9 mouse cellular contexts compared by ENCODE assay signal in the genomic region with DNA sequence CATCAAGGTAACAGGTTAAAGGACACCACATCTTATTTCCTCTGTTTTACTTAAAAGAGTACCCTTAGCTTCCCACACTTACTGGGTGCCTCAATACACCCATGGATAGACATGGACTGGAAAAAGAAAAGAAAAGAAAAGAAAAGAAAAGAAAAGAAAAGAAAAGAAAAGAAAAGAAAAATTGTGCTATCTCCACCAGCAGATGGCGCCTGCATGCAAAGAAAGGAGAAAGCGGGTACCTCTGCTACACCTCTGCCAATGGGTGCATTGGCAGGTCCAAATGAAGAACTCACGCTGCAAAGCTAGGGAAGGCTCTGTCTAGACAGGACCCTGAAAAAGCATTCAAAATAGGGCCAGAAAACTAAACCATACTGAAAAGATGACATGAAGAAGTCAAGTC. TPM values are rescaled to one million over a fixed set of nuclear protein-coding genes. Genes with fewer than 3 reads are reported as not detected.
A peak's percentile ranks its signal among the peaks of the same experiment; 100 is the strongest.
DNase-seq lines count a peak whose midpoint lies in the region; ATAC-seq lines count a peak whose summit lies in the region.
"Had no signal": no experiment of that assay in that cellular context is flagged by ENCODE, and none has a peak within 500 bp of the region (broad histone marks: within the 10 kb centered on the region; RNA-seq: fewer than 3 reads in every experiment).

No protein-coding gene starts in this region.

- 16% methylated on average over 3 of the region's 3 CpGs for WGBS in midbrain, embryonic 10.5 days
- 9% methylated on average over 3 of the region's 3 CpGs for WGBS in midbrain, embryonic 13.5 days

- H3K9ac ChIP-seq in midbrain, embryonic 13.5 days (replicated peaks) = no peak overlapping the region

- H3K27ac ChIP-seq in midbrain, embryonic 10.5 days (replicated peaks) = no peak overlapping the region
- no peak overlapping the region for H3K27ac ChIP-seq in midbrain, embryonic 13.5 days

- peak; percentile 33 to 34 for DNase-seq in frontal cortex, postnatal 36 days (ENCODE audit: low spot score in 2 of 2)
- no peak for DNase-seq in frontal cortex, postnatal 14 days (ENCODE audit: low spot score in 2 of 2)
- peak; percentile 28 for DNase-seq in midbrain, embryonic 10.5 days (ENCODE audit: low spot score)
- DNase-seq in adrenal gland, postnatal 36 days = peak; percentile 40 to 49
- DNase-seq in induced T-regulatory cell, adult 2 months (ENCODE audit: low read depth) = peak; percentile 65
- peak; percentile 68 for DNase-seq in retina, embryonic 14.5 days (ENCODE audit: low spot score)
- DNase-seq in ovary, postnatal 36 days (ENCODE audit: low spot score) = no peak

- H3K36me3 ChIP-seq in midbrain, embryonic 10.5 days = no peaks in the 10 kb centered on the region
- no peaks in the 10 kb centered on the region for H3K36me3 ChIP-seq in midbrain, embryonic 13.5 days

- peaks cover 19% of the 10 kb centered on the region for H3K4me1 ChIP-seq in midbrain, embryonic 10.5 days
- H3K4me1 ChIP-seq in midbrain, embryonic 13.5 days (replicated peaks) = peaks cover 6% of the 10 kb centered on the region; the same call in 1 of the 2 replicates

- no peak overlapping the region for H3K4me3 ChIP-seq in midbrain, embryonic 10.5 days
- H3K4me3 ChIP-seq in midbrain, embryonic 13.5 days (replicated peaks) = no peak overlapping the region
- H3K4me3 ChIP-seq: myocyte had no signal

- no peak overlapping the region for H3K4me2 ChIP-seq in midbrain, embryonic 13.5 days (replicated peaks)

- no peaks in the 10 kb centered on the region for H3K9me3 ChIP-seq in midbrain, embryonic 10.5 days (replicated peaks)
- H3K9me3 ChIP-seq in midbrain, embryonic 13.5 days = no peaks in the 10 kb centered on the region

- ATAC-seq in midbrain, embryonic 13.5 days = no peak; the same call in 1 of the 2 replicates

- peaks cover 37% of the 10 kb centered on the region for H3K27me3 ChIP-seq in midbrain, embryonic 10.5 days (ENCODE audit: low read depth, poor library complexity, severe bottlenecking)
- H3K27me3 ChIP-seq in midbrain, embryonic 13.5 days = peaks cover 23% of the 10 kb centered on the region

RNA-seq across cellular contexts. Expression of gene Tpbgl, which starts 8.0 kb away (rescaled TPM):
- 0.32 and 0.79 TPM in 2 replicates for polyA plus RNA-seq in midbrain, embryonic 10.5 days (2016; fragmentation: Nextera tagmentation; extraction: Ambion mirVana)
- 0.64 and 1.0 TPM in 2 replicates for polyA plus RNA-seq in midbrain, embryonic 13.5 days (2015; fragmentation: Nextera tagmentation; extraction: Ambion mirVana)
- 10 to 100 TPM; 14.9 to 18.5 TPM for total RNA-seq in adrenal gland, postnatal 36 days (2021)
- polyA plus RNA-seq: myocyte had no signal

Comparison
In these comparisons a context has a peak if more than half of its experiments do, and no peak if none do; other contexts are left out.
1. DNase-seq: peak in frontal cortex, postnatal 36 days (2 of 2), midbrain, embryonic 10.5 days (single experiment), adrenal gland, postnatal 36 days (2 of 2), induced T-regulatory cell, adult 2 months (single experiment) and retina, embryonic 14.5 days (single experiment); none in frontal cortex, postnatal 14 days (0 of 2) and ovary, postnatal 36 days (single experiment).